Mouse (Mus musculus) layer of hippocampus, postnatal 36 days (tissue): ENCODE data around the gene Agbl3. TPM values are rescaled to one million over a fixed set of nuclear protein-coding genes. Genes with fewer than 3 reads are reported as not detected.

Experiments used
- DNase-seq, 2 experiments: peaks; one replicate each; pipeline ENCODE4 v3.0.0; 2022
- total RNA-seq, 2 experiments: library from RNA; stranded (reverse); gene quantifications; 2 replicates each; pipeline ENCODE4 v1.2.3; 2021

Gene Agbl3
- total RNA-seq, 2 experiments from 2014 or later = 13.7 to 13.8 TPM

DNA sequence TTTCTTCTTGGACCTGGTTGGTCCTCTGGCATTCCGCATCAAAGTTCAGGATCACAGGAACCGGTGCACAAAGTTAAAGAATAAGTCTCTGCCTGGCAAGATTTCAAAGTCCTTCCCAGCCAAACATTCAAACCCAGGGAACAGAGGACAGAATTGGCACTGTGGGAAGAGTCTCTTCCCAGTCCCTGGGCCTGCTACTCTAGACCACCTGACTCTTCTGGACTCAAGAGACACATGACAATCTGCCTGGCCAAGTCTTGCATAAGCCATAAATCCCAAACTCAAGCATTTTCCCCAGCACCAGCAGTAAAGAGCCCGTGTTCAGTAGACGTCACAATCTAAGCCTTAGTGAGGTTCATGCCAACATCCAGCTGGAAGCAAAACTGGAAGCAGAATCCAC is 126.4 kb downstream of the Agbl3 start:
- DNase-seq = no peak

- no peak for DNase-seq
These were observed 126.9 kb downstream of the Agbl3 start for GRCm38 (mm10) chr6:34907121-34907614.

DNA sequence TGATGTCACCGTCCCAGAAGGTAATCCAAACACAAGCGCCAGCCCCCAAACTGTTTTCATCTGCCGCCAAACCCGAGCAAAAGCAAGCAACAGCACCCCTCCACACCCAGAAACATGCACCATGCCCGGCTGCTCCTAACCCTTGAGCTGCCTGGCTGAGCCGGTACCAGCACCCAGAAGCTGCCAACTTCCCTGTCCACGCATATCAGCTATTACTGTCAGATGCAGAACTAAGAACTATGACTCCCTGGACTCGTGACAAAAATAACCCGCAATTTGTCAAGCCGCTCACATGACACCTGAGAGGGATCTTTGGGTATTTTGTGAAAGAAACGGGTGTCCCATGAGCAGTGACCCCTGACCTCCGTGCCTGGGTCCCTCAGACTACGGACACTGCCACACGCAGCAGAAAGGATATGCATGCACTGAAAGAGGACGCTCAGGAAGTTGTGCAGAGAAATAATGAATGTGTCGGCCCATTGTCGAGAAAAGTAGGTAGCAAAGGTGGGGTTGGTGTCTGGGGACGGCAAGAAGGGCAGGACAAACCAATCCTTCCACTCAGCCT is 127.5 kb downstream of the Agbl3 start:
- no peak for DNase-seq

Other genes starting within 250 kb of the Agbl3 start
- 10 to 100 TPM; 34.0 to 40.7 TPM for gene Cald1, start 181.9 kb upstream of the Agbl3 start, total RNA-seq
- 1 to 10 TPM; 1.8 to 2.4 TPM for gene Tmem140, start 82.7 kb downstream of the Agbl3 start, total RNA-seq
- 1 to 10 TPM; 5.9 to 7.5 TPM for gene Cyren, start 97.6 kb downstream of the Agbl3 start, total RNA-seq
- 10 to 100 TPM; 35.1 to 36.5 TPM for gene Wdr91, start 130.4 kb downstream of the Agbl3 start, total RNA-seq
- not detected for gene Stra8, start 139.7 kb downstream of the Agbl3 start, total RNA-seq
- gene Slc23a4, start 208.0 kb downstream of the Agbl3 start, total RNA-seq = 1 to 10 TPM in 1 of 2 experiments, under 1 TPM in 1; 0.88 to 1.1 TPM